Mouse (Mus musculus) heart, embryonic 14.5 days (tissue): ENCODE data around the gene Rhbdd1. TPM values are rescaled to one million over a fixed set of nuclear protein-coding genes. Genes with fewer than 3 reads are reported as not detected.

Experiments used
- ATAC-seq: fragments of 200-750 bp; cut with Nextera tagmentation; 2 replicates; pipeline ENCODE4 v1.8.0; 2017; ENCODE audit warnings: low read depth, moderate TSS enrichment; ENCODE audit not compliant: insufficient number of reproducible peaks, insufficient read depth, low FRiP score
- H3K27ac ChIP-seq, 2 experiments: fragments of 200-500 bp in 1 of 2; fragments of 300-500 bp in 1 of 2; sonication (generic) in 1 of 2; replicated peaks in 1 of 2; 2 replicates each; pipeline ENCODE4 v1.5.1; 2012 to 2014; ENCODE audit warnings: low read depth in 2 of 2, low read length in 2 of 2, control low read depth in 1 of 2, mild to moderate bottlenecking in 1 of 2, mixed read lengths in 1 of 2; ENCODE audit not compliant: control insufficient read depth in 1 of 2, insufficient read depth in 1 of 2
- H3K27me3 ChIP-seq: fragments of 300-500 bp; sonication (generic); 2 replicates; pipeline ENCODE4 v1.6.1; 2014; ENCODE audit warnings: mild to moderate bottlenecking, low read length, control low read depth; ENCODE audit not compliant: control insufficient read depth, insufficient read depth
- H3K36me3 ChIP-seq: fragments of 300-500 bp; sonication (generic); 2 replicates; pipeline ENCODE4 v1.6.1; 2014; ENCODE audit warnings: mild to moderate bottlenecking, control low read depth, low read length, mixed read lengths; ENCODE audit not compliant: control insufficient read depth, insufficient read depth
- H3K4me1 ChIP-seq, 2 experiments: fragments of 200-500 bp in 1 of 2; fragments of 300-500 bp in 1 of 2; sonication (generic) in 1 of 2; 2 replicates each; pipeline ENCODE4 v1.6.1; 2012 to 2014; ENCODE audit warnings: low read length in 2 of 2, control low read depth in 1 of 2, mixed read lengths in 1 of 2; ENCODE audit not compliant: control insufficient read depth in 2 of 2, insufficient read depth in 2 of 2
- H3K4me2 ChIP-seq: fragments of 300-500 bp; sonication (generic); 2 replicates; pipeline ENCODE4 v1.6.1; 2014; ENCODE audit warnings: mild to moderate bottlenecking, low read length
- H3K4me3 ChIP-seq, 2 experiments: fragments of 200-500 bp in 1 of 2; fragments of 300-500 bp in 1 of 2; sonication (generic) in 1 of 2; 2 replicates each; pipeline ENCODE4 v1.5.1; 2012 to 2014; ENCODE audit warnings: low read length in 2 of 2, mild to moderate bottlenecking in 2 of 2, control low read depth in 1 of 2, low read depth in 1 of 2, moderate library complexity in 1 of 2; ENCODE audit not compliant: control insufficient read depth in 1 of 2, insufficient read depth in 1 of 2
- H3K9ac ChIP-seq: fragments of 300-500 bp; sonication (generic); 2 replicates; pipeline ENCODE4 v1.6.1; 2014; ENCODE audit warnings: mild to moderate bottlenecking, low read length
- H3K9me3 ChIP-seq: fragments of 300-500 bp; sonication (generic); 2 replicates; pipeline ENCODE4 v1.6.1; 2016; ENCODE audit warnings: low read length, control low read depth; ENCODE audit not compliant: control insufficient read depth
- WGBS: fragments of 180-500 bp; shearing (Covaris S2); extraction: QIAGEN DNeasy Blood & Tissue Kit; methylation state at CpG from one replicate; pipeline ENCODE4 v1.1.7; 2014; 5-methylcytosine and 5-hydroxymethylcytosine counted together
- polyA plus RNA-seq: library from polyadenylated mRNA; unstranded; fragments of >200 nt; fragmentation: Nextera tagmentation; extraction: Ambion mirVana; gene quantifications from 2 replicates; pipeline ENCODE4 v1.2.1, GENCODE M21; 2014

The Rhbdd1 gene
- 7.0 and 8.7 TPM in 2 replicates for polyA plus RNA-seq

DNA sequence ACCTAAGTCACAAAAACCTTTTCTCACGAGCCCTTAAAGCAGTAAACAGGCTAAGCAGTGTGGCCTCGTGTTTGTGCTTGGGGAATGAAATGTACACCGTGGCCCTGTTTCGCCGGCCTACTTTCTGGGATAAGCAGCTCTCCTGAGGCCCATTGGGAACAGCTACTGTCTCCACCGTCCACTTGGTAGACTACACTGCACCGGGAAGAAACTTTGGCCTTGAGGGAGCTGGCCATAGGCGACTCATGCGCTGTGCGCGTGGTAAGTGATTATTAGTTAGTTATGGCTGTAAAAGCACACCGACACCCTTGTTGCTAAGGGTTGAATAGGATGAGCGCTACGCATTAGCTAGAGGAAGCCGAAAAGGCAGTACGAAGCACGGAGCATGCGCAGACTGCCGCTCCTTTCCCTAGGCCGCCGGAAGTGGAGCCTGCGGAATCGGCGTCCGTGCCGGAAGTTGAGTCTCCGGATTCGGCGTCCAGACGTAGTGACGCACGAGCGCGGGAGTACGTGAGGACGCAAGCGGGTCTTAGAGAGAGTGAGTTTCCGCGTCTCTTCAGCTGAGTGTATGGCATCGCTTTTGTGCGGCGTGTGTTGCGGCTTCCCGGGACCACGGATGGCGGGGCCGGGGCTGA lies at the start of gene Rhbdd1:
Rhbdd1 (plus strand) TSS at position 342 of the 635 bp plus-strand sequence.
- H3K36me3 ChIP-seq, result no peaks in the 10 kb centered on the region
- peak within 1 kb of the TSS; percentile 84 for H3K4me2 ChIP-seq
- peak within 1 kb of the TSS; percentile 98 for H3K9ac ChIP-seq
- peak within 1 kb of the TSS; percentile 93 to 95 for H3K27ac ChIP-seq
- 5% methylated on average over 47 of the region's 47 CpGs for WGBS
- peak; percentile 93 for ATAC-seq
- H3K4me3 ChIP-seq, result peak within 1 kb of the TSS; percentile 89 to 94
- peaks cover 3 to 5% of the 10 kb centered on the region in 2 experiments; a peak in 3 of 4 replicates for H3K4me1 ChIP-seq
- peaks cover 15% of the 10 kb centered on the region for H3K27me3 ChIP-seq
- no peaks in the 10 kb centered on the region for H3K9me3 ChIP-seq

DNA sequence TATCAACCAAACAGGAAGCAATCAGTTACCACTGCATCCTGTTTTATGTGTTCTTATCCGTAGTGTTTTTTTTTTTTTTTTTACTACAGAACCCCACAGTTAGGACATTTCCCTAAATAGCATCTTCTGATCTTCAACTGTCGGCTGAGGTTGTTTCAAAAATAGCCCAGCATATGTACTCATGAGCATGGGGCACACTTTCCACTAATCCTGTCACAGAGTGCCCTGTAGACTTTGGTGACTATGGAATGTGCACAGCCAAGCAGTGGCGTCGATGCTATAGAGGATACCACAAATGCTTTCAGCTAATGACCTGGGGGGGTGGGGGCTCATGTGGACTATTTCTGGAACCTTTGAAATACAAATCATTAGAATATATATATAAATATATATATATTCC lies 48.7 kb upstream of the Rhbdd1 start:
- WGBS, result 8% methylated on average over 4 of the region's 4 CpGs
- ATAC-seq, result peak; percentile 73; the same call in 1 of the 2 replicates
- Histone ChIP-seq H3K36me3 (peaks cover 10% of the 10 kb centered on the region; the same call in 1 of the 2 replicates), H3K9ac (no peak overlapping the region), H3K9me3 (no peaks in the 10 kb centered on the region), H3K27me3 (no peaks in the 10 kb centered on the region), H3K4me2 (peak overlapping the region; percentile 41), H3K27ac (peak overlapping the region in 1 of 2 experiments; percentile 69; a peak in 3 of 4 replicates), H3K4me3 (no peak overlapping the region), H3K4me1 (peaks cover 2 to 43% of the 10 kb centered on the region in 2 experiments)

DNA sequence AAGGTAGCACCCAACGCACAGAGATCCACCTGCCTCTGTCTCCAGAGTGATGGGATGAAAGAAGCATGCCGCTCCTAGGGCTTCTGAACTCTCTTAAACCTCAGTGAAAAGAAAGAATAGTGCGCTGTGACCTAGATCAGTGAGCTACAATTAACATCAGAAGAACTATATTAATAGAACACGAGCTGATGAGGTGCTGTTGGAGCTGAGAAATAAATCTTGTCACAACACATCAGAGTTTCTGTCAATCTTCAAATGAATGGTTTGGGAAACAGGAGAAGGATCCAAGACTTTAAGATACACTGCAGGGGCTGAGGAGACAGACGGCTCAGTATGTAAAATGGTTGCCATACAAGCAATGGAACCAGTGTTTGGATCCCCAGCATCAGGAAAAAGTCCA lies 44.0 kb upstream of the Rhbdd1 start:
- H3K27ac ChIP-seq, result no peak overlapping the region

DNA sequence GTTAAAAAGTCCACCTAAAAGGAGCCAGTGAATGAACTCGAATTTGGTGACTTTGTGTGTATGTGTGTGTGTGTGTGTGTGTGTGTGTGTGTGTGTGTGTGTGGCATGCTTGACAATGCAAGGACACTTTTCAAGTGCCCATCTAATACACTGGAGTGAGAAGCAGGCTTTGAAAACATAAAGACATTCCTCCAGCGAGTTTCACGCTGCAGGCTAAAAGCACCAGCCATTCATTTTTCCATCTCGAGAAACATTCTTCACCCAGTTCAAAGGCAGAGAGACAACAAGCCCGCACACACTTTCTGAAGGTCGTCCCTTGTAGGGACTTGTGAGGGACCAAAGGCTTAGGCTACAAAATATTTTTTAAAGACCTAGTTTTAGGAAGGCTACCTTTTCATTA lies 42.7 kb upstream of the Rhbdd1 start:
- 31% methylated on average over 6 of the region's 6 CpGs for WGBS
- peaks cover 43% of the 10 kb centered on the region for H3K36me3 ChIP-seq

More for the DNA sequence above, 44.0 kb upstream of the Rhbdd1 start:
- 62% methylated on average over 5 of the region's 5 CpGs for WGBS
- Histone ChIP-seq H3K4me3 (no peak overlapping the region), H3K9me3 (no peaks in the 10 kb centered on the region), H3K4me1 (peaks cover 9 to 55% of the 10 kb centered on the region in 2 experiments), H3K4me2 (no peak overlapping the region), H3K9ac (no peak overlapping the region), H3K27me3 (no peaks in the 10 kb centered on the region), H3K36me3 (peaks cover 30% of the 10 kb centered on the region)
- ATAC-seq, result no peak

DNA sequence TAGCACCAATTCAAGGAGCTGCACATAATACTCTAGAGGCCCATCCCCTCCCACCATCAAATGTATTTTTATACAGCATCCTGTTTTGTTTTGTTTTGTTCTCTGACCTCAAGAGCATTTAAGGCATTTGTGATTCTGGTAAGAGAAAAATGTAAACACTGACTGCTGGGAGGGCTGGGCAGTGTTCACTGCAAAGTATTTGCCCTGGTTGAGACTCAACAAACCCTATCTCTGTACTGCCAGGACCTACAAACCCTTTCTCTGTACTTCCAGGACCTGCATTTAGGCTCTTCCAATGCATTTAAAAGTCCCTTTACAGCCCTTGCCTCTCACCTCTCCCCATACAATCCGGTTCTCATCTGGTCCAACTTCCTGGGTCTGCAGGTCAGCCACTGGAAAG lies 41.9 kb upstream of the Rhbdd1 start:
- no peak overlapping the region for H3K9ac ChIP-seq
- no peak overlapping the region for H3K4me3 ChIP-seq
- peak overlapping the region in 1 of 2 experiments; percentile 29; a peak in 1 of 4 replicates for H3K27ac ChIP-seq
- no peaks in the 10 kb centered on the region for H3K9me3 ChIP-seq
- H3K4me2 ChIP-seq, result no peak overlapping the region
- ATAC-seq, result no peak
- no peaks in the 10 kb centered on the region for H3K27me3 ChIP-seq
- H3K36me3 ChIP-seq, result peaks cover 50% of the 10 kb centered on the region
- 41% methylated on average over 1 of the region's 1 CpGs for WGBS
- H3K4me1 ChIP-seq, result peaks cover 9 to 41% of the 10 kb centered on the region in 2 experiments

More for the DNA sequence above, 42.7 kb upstream of the Rhbdd1 start:
- no peak overlapping the region for H3K4me3 ChIP-seq
- no peaks in the 10 kb centered on the region for H3K27me3 ChIP-seq
- peaks cover 9 to 42% of the 10 kb centered on the region in 2 experiments for H3K4me1 ChIP-seq
- H3K4me2 ChIP-seq, result no peak overlapping the region
- H3K9ac ChIP-seq, result no peak overlapping the region
- no peaks in the 10 kb centered on the region for H3K9me3 ChIP-seq
- H3K27ac ChIP-seq, result peak overlapping the region; percentile 16 to 29; a peak in 2 of 4 replicates
- no peak for ATAC-seq

DNA sequence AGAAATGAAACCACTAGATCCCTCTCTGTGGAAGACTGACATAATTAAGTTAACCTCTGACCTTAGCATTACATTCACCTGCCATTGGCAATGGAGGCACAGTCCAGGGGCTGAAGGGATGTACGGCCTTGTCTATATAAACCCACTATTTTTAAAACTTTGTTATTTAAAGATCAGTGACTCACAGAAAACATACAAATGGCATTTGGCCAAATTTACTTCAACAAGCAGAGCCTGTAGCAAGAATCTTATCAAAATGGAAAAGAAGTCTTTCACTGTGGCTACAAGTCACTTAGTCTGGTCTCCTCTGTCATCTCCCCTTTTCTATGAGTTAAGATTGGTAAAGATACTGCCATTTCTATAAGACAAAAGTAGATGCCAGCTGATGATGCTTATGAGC lies 36.5 kb upstream of the Rhbdd1 start:
- peaks cover 36% of the 10 kb centered on the region for H3K36me3 ChIP-seq
- no peak overlapping the region for H3K4me3 ChIP-seq
- H3K4me2 ChIP-seq, result no peak overlapping the region
- H3K27ac ChIP-seq, result peak overlapping the region in 1 of 2 experiments; percentile 24; a peak in 1 of 4 replicates
- H3K9ac ChIP-seq, result no peak overlapping the region
- WGBS, result 8% methylated on average over 1 of the region's 1 CpGs
- no peak for ATAC-seq
- H3K4me1 ChIP-seq, result peaks cover 5 to 34% of the 10 kb centered on the region in 2 experiments; a peak in 3 of 4 replicates
- H3K27me3 ChIP-seq, result no peaks in the 10 kb centered on the region
- no peaks in the 10 kb centered on the region for H3K9me3 ChIP-seq

DNA sequence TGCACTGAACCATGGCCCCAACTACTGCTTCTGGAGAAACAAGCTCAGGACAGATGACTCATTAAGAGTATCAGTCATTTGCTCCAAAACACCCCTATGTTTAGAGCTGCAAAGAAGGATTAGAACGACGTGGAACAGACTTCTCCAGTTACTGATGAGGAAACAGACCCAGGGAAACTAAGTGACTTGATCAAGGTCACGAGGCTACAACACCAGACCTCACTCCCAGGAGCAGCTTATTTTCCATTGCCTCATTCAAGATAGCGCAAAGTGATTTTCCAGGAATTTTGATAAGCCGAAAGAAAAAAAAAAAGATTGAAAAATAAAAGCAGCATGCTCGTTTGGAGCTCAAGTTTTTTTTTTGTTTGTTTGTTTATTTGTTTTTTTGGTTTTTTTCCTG lies 34.4 kb upstream of the Rhbdd1 start:
- Histone ChIP-seq H3K9me3 (no peaks in the 10 kb centered on the region), H3K36me3 (peaks cover 29% of the 10 kb centered on the region), H3K4me3 (no peak overlapping the region), H3K27me3 (no peaks in the 10 kb centered on the region), H3K9ac (no peak overlapping the region), H3K4me1 (peaks cover 5 to 28% of the 10 kb centered on the region in 2 experiments; a peak in 3 of 4 replicates), H3K27ac (peak overlapping the region; percentile 84 to 92), H3K4me2 (peak overlapping the region; percentile 73)
- 11% methylated on average over 6 of the region's 6 CpGs for whole genome bisulfite sequencing
- no peak for ATAC-seq
